Mouse (Mus musculus) central nervous system, embryonic 14 days (tissue): ENCODE results near the gene Arfip1. TPM values are rescaled to one million over a fixed set of nuclear protein-coding genes. Genes with fewer than 3 reads are reported as not detected.

Experiments
- polyA plus RNA-seq: library from polyadenylated mRNA; depleted of rRNA; stranded (reverse); fragments of >200 nt; gene quantifications from 2 replicates; pipeline ENCODE4 v1.2.3, GENCODE M21; 2012; rRNA removed

Arfip1 gene
- polyA plus RNA-seq: 16.0 and 17.2 TPM in 2 replicates

DNA sequence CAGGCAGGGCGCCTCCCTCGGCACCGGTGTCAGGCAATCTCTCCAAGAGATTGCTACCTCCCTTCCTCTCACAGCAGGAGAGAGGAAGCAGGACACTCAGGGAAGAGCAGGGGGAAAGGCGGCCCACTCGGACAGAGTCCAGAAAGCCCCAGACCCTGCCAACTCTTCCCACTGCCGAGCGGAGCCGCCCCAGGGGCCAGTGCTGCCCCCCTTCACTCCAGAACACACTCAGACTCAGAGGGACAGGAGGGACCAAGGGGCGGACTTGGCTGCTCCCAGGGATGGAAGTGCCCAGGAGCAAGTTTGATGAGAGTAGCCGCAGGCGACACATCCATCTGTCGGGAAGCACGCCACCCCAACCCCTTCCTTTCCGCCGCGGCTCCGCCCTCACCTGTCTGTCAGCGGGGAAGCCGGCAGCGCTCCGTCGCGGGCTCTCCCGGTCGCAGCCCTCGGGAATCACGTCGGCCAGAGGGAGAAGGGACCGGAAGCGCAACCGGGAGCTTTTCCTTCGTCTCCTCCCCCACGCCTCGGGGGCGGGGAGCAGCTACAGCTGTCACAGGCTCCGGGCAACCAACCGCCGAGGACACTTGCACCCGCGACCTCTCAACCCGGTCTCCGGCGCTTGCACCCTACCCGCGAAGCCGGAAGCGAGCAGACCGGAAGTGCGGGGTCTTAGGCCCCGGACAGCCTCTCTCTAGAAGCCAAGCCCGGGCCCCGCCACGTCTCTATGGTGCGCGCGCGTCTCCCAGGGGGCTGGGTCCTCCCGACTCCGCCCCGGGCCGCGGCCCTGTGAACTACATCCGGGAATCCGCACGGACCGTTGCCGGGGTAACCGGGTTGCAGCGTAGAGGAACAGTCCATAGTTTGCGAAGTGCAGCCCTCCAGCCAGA lies at the start of gene Arfip1:
Arfip1 (minus strand) TSS at position 603 of the 890 bp plus-strand sequence.

DNA sequence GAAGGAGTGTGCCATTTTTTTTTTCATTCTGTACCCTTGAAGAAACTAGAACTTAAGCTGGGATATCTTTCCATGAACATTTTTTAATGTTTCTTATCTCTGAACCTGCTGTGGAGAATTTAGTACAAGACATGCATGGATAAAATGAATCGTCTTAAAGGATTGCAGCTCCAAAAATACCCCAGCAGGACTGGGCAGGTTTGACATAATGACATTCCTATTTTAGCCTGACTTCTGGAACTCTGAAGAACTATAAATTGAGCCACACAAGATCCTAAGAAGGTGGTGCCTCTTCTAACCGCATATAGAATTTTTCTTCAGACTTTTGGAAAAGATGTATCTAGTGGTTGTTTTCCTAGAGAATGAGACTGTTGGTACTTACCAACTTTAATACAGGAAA lies 10.8 kb upstream of the Arfip1 start, which contains the start of gene Tigd4:
Tigd4 (plus strand) TSS at position 301 of the 400 bp plus-strand sequence.

DNA sequence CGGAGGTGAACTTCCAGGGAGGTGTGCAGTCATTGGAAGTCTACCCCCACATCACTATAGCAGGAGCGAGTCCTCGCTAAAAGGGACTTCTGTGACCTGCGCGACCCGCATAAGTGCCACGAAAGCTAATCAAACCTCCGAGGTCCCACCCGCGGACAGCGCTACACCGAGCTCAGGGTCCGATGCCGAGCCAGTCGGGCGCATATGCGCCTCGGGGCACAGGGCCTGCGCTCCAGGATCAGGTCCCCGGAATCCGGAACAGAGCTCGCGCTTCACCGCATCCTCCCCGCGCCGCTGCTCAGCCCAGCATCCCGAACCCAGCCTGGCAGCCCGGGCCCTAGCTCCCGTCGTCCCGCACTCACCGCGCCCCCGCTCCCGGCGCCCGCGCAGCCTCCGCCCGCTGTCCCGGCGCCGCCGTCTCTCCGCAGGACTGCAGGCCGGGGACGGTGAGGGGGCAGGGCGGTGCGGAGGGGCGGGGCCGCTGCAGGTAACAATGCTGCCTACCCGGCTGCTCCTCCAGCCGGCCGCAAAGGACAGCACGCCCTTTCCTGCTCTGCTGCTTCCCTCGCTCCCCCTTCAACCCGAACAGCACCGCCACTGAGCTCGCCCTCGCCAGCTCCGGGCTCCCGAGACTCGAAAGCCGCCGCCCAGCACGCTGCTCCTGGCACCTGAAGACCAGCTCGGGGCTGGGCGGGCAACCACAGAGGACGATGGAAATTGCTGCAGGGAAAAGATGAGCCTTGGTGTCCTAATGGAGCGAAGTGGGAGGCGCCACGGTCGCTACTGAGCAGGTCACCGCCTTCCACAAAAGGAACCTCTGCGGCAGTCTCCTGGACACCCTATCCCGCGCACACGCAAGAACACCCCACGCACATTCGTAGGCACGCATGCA lies 102.2 kb downstream of the Arfip1 start, which contains the start of gene Fhdc1:
Fhdc1 (minus strand) TSS at position 424 of the 892 bp plus-strand sequence.

Other genes with a start within 250 kb of the Arfip1 start
- 2.0 and 3.1 TPM in 2 replicates for gene Fhdc1, start 102.2 kb downstream of the Arfip1 start, polyA plus RNA-seq
- 0.02 and 0.16 TPM in 2 replicates for gene Tigd4, start 10.9 kb upstream of the Arfip1 start, polyA plus RNA-seq
- 1.2 TPM in 2 replicates for gene Tmem154, start 83.6 kb upstream of the Arfip1 start, polyA plus RNA-seq
- 21.5 and 24.7 TPM in 2 replicates for gene Fbxw7, start 232.6 kb upstream of the Arfip1 start, polyA plus RNA-seq